Mouse (Mus musculus): ENCODE measurements around the gene Tmem209.

- TF ChIP-seq CTCF (IDR thresholded peaks at IDR 0.05; ENCODE audit: control insufficient read depth, insufficient read depth, low read length) (no peak), POLR2A (IDR thresholded peaks at IDR 0.05; ENCODE audit: borderline replicate concordance, control insufficient read depth, low read depth, low read length) (no peak)
These were observed 43.0 kb upstream of the Tmem209 start for GRCm38 (mm10) chr6:30552628-30553027.
